Mouse (Mus musculus): Measurements from ENCODE around the gene Lrcol1. TPM values are rescaled to one million over a fixed set of nuclear protein-coding genes. Genes with fewer than 3 reads are reported as not detected.

Lrcol1 gene
- polyA plus RNA-seq, 1 experiment from 2014 or later: not detected

DNA sequence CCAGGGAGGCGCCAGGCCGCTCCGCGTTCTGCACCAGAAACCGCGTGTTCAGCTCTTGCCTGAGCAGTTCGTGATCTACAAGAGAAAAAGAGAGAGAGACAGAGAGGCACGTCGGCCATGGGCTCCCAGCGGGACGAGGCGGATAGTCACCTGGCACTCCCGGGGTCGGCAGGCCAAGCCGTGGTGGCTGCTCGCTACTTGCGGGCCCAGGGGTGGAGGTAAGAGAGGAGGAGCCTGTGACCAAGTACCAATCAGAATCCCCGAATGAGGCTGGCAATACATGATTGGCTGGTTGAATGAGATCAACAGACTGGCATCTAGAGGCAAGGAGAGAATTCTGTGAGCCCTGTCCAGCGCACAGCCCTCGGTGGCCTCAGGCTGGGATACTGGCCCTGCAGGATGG, 33.7 kb downstream of the Lrcol1 start:
- Histone ChIP-seq H3K9ac (ENCODE audit: low read depth, low read length) (no peak overlapping the region), H3K4me2 (replicated peaks; ENCODE audit: low read depth, low read length) (no peak overlapping the region), H3K4me1 (ENCODE audit: control insufficient read depth, insufficient read depth, low read length) (no peaks in the 10 kb centered on the region), H3K36me3 (ENCODE audit: control insufficient read depth, insufficient read depth, low read length) (peaks cover 46% of the 10 kb centered on the region), H3K9me3 (ENCODE audit: control insufficient read depth, low read length) (no peaks in the 10 kb centered on the region), H3K4me3 (ENCODE audit: low read length) (no peak overlapping the region), H3K27me3 (ENCODE audit: control insufficient read depth, insufficient read depth, low read length) (no peaks in the 10 kb centered on the region), H3K27ac (ENCODE audit: low read depth, low read length) (no peak overlapping the region)
- peak; percentile 53; the same call in 1 of the 2 replicates for ATAC-seq (ENCODE audit: low FRiP score, low TSS enrichment)
- 38% methylated on average over 20 of the region's 20 CpGs for WGBS

DNA sequence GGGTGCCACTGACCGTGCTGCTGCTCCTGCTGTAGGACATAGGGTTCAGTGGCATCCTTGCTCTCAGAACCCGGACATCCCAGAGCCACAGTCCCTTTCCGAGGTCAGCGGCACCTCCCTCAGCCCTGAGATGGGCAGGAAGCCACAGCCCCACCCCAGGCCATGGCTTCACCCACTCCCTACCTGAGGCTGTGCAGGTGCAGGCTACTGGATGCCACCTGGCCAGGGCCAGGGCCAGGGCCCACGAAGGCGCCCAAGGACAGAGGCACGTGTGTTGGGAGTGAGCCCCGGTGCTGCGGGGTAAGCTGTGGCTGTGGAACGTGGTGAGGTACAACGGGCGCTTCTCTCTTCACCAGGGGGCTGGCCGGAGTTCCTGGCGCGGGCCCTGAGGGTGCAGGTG, 34.6 kb downstream of the Lrcol1 start:
- H3K4me3 ChIP-seq (ENCODE audit: low read length): no peak overlapping the region
- H3K9ac ChIP-seq (ENCODE audit: low read depth, low read length): no peak overlapping the region
- H3K4me2 ChIP-seq (replicated peaks; ENCODE audit: low read depth, low read length): no peak overlapping the region
- no peaks in the 10 kb centered on the region for H3K9me3 ChIP-seq (ENCODE audit: control insufficient read depth, low read length)
- H3K36me3 ChIP-seq (ENCODE audit: control insufficient read depth, insufficient read depth, low read length): peaks cover 42% of the 10 kb centered on the region
- H3K27me3 ChIP-seq (ENCODE audit: control insufficient read depth, insufficient read depth, low read length): no peaks in the 10 kb centered on the region
- 91% methylated on average over 15 of the region's 15 CpGs for WGBS
- H3K27ac ChIP-seq (ENCODE audit: low read depth, low read length): no peak overlapping the region
- no peak for ATAC-seq (ENCODE audit: low FRiP score, low TSS enrichment)
- H3K4me1 ChIP-seq (ENCODE audit: control insufficient read depth, insufficient read depth, low read length): no peaks in the 10 kb centered on the region

DNA sequence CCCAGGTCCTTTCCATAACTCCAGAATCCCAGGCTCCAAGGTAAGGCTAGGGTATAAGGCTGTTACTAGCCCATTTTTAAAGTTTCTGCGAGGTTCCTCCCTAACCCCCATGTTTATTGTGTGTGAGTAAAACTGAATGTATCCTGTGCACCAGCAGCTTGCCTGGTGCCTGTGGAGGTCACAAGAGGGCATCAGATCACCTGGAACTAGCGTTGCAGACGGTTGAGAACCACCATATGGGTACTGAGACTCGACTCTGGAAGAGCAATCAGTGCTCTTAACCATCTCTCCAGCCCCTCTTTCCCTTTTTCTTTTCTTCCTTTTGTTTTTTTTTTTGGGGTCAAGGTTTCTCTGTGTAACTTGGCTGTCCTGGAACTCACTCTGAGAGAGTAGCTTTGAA, 35.3 kb downstream of the Lrcol1 start:
- Histone ChIP-seq H3K9ac (ENCODE audit: low read depth, low read length) (no peak overlapping the region), H3K4me2 (replicated peaks; ENCODE audit: low read depth, low read length) (no peak overlapping the region), H3K27ac (ENCODE audit: low read depth, low read length) (no peak overlapping the region), H3K27me3 (ENCODE audit: control insufficient read depth, insufficient read depth, low read length) (no peaks in the 10 kb centered on the region), H3K9me3 (ENCODE audit: control insufficient read depth, low read length) (no peaks in the 10 kb centered on the region), H3K4me1 (ENCODE audit: control insufficient read depth, insufficient read depth, low read length) (no peaks in the 10 kb centered on the region), H3K4me3 (ENCODE audit: low read length) (no peak overlapping the region), H3K36me3 (ENCODE audit: control insufficient read depth, insufficient read depth, low read length) (peaks cover 39% of the 10 kb centered on the region)
- no peak for ATAC-seq (ENCODE audit: low FRiP score, low TSS enrichment)
- 75% methylated on average over 4 of the region's 4 CpGs for WGBS

DNA sequence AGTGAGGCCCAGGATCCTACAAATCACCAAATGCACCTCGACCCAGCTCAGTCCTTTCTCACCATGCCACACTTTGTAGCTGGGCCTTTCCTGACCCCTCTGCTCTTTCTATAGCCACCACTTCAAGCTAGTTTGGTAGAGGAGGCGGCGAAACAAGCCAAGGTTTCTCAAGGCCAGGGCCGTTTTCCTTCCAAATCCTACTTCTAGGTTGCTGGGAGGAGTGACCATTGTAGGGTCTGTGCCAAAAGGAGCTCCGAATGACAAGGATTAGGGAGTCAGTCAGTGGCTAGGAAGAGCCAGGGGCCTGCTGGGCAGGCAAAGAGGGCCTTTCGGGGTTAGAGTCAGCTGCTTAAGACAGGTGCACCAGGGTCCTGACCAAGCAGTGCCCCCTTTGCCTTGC, 40.0 kb downstream of the Lrcol1 start:
- H3K27ac ChIP-seq (ENCODE audit: low read depth, low read length): no peak overlapping the region
- H3K9me3 ChIP-seq (ENCODE audit: control insufficient read depth, low read length): no peaks in the 10 kb centered on the region
- peaks cover 13% of the 10 kb centered on the region for H3K4me1 ChIP-seq (ENCODE audit: control insufficient read depth, insufficient read depth, low read length)
- H3K4me3 ChIP-seq (ENCODE audit: low read length): no peak overlapping the region
- no peak overlapping the region for H3K4me2 ChIP-seq (replicated peaks; ENCODE audit: low read depth, low read length)
- no peak overlapping the region for H3K9ac ChIP-seq (ENCODE audit: low read depth, low read length)
- H3K27me3 ChIP-seq (ENCODE audit: control insufficient read depth, insufficient read depth, low read length): no peaks in the 10 kb centered on the region
- H3K36me3 ChIP-seq (ENCODE audit: control insufficient read depth, insufficient read depth, low read length): peaks cover 1% of the 10 kb centered on the region; the same call in 1 of the 2 replicates
- no peak for ATAC-seq (ENCODE audit: low FRiP score, low TSS enrichment)
- 87% methylated on average over 6 of the region's 6 CpGs for WGBS

DNA sequence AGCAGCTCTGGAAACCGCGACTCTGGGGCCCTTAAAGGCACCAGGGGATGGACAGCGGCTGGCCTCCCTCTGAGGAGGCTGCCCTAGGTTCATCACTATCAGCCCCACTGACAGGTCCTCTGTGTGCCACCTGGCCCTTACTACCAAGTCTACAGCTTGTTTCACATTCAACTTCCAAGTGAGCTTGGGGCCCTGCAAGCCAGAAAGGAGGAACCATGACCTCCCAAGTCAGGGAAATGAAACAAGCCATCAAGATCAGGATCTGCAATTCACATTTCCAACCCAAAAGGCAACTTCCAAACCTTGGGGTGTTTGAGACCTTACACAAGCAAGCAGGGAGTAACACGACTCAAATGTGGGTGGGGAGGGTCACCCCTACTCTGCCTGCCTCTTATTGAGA, 40.7 kb downstream of the Lrcol1 start:
- no peak for ATAC-seq (ENCODE audit: low FRiP score, low TSS enrichment)
- no peak overlapping the region; the same call in 1 of the 2 replicates for H3K4me3 ChIP-seq (ENCODE audit: low read length)
- H3K27me3 ChIP-seq (ENCODE audit: control insufficient read depth, insufficient read depth, low read length): no peaks in the 10 kb centered on the region

DNA sequence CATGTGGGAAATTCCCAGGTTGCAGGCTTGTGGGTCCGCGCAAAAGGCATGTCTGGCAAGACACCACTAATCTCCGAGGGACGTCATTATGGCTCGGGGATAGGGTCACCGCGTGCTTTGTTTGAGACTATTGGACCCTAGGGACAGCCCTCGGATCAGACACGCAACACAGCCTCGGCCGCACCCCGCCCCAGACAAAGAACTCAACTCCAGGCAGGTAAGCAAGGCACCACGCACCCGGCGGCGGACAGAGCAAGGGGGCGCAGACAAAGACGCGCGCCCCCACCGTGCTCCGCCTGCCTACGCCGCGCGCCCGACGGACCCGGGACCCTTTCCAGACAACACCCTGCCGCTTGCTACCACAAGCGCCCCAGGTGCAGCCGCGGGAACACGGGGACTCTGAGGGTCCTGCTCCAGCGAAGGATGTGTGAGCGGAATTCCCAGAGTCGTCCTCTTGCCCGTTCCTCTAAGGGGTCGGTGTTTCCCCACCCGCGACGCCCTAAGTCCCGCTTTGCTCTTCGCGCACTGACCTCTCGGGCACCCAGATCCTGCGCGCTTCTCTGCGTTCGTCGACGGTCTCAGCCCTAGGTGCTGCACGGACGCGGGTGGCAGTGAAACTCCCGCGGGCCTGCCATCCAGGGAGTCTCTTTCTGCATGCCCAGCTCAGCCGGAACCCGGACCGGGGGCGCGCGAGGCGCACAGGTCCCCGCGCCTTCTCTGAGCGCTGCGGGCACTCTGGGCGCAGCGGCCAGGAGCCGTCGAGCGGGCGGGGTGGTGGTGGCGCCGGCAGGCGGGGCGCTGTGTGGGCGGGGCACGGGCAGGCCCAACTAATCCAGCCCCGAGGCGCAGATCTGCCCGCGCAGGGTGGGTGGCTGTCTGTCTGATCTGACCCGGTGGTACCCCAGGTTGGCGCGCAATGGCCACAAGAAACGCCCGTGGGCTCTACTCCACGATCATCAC, 42.1 kb downstream of the Lrcol1 start:
- no peaks in the 10 kb centered on the region for H3K9me3 ChIP-seq (ENCODE audit: control insufficient read depth, low read length)
- H3K9ac ChIP-seq (ENCODE audit: low read depth, low read length): peak overlapping the region; percentile 67
- H3K4me2 ChIP-seq (replicated peaks; ENCODE audit: low read depth, low read length): peak overlapping the region; percentile 60
- H3K27me3 ChIP-seq (ENCODE audit: control insufficient read depth, insufficient read depth, low read length): no peaks in the 10 kb centered on the region
- H3K4me3 ChIP-seq (ENCODE audit: low read length): peak overlapping the region; percentile 74
- H3K27ac ChIP-seq (ENCODE audit: low read depth, low read length): no peak overlapping the region
- H3K36me3 ChIP-seq (ENCODE audit: control insufficient read depth, insufficient read depth, low read length): no peaks in the 10 kb centered on the region
- peaks cover 13% of the 10 kb centered on the region for H3K4me1 ChIP-seq (ENCODE audit: control insufficient read depth, insufficient read depth, low read length)
- under 1% methylated on average over 90 of the region's 90 CpGs for WGBS
- peak; percentile 88 for ATAC-seq (ENCODE audit: low FRiP score, low TSS enrichment)

More for the DNA sequence above, 40.7 kb downstream of the Lrcol1 start:
- Histone ChIP-seq H3K9me3 (ENCODE audit: control insufficient read depth, low read length) (no peaks in the 10 kb centered on the region), H3K36me3 (ENCODE audit: control insufficient read depth, insufficient read depth, low read length) (no peaks in the 10 kb centered on the region), H3K9ac (ENCODE audit: low read depth, low read length) (no peak overlapping the region), H3K4me1 (ENCODE audit: control insufficient read depth, insufficient read depth, low read length) (peaks cover 13% of the 10 kb centered on the region), H3K27ac (ENCODE audit: low read depth, low read length) (no peak overlapping the region), H3K4me2 (replicated peaks; ENCODE audit: low read depth, low read length) (peak overlapping the region; percentile 60; the same call in 1 of the 2 replicates)
- 62% methylated on average over 4 of the region's 4 CpGs for WGBS

DNA sequence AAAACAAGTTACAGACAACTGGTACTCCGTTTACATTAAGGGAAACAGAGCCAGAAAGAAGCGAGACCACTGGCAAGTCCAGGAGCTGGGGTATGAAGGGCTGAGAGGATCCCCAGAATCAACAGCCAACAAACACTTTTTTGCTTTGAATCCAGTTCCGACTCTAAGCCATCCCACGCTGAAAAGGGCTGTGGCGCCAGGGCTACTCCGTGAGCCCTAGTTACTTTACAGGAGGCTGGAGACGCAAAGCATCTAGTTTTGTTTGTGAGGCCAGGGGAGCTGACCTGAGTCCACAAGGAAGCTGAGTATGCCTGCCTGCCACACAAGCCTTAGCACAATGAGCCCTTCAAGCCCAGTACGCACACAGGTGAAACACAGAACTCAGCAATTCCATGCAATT, 42.8 kb downstream of the Lrcol1 start:
- peak overlapping the region; percentile 60 for H3K4me2 ChIP-seq (replicated peaks; ENCODE audit: low read depth, low read length)
- H3K4me1 ChIP-seq (ENCODE audit: control insufficient read depth, insufficient read depth, low read length): peaks cover 13% of the 10 kb centered on the region
- ATAC-seq (ENCODE audit: low FRiP score, low TSS enrichment): 0 out of 2 replicates have a peak, but pooled peaks have one; percentile 0
- H3K4me3 ChIP-seq (ENCODE audit: low read length): peak overlapping the region; percentile 74
- 15% methylated on average over 8 of the region's 8 CpGs for WGBS
- no peaks in the 10 kb centered on the region for H3K9me3 ChIP-seq (ENCODE audit: control insufficient read depth, low read length)
- no peaks in the 10 kb centered on the region for H3K36me3 ChIP-seq (ENCODE audit: control insufficient read depth, insufficient read depth, low read length)
- H3K9ac ChIP-seq (ENCODE audit: low read depth, low read length): peak overlapping the region; percentile 67; the same call in 1 of the 2 replicates
- H3K27me3 ChIP-seq (ENCODE audit: control insufficient read depth, insufficient read depth, low read length): no peaks in the 10 kb centered on the region
- no peak overlapping the region for H3K27ac ChIP-seq (ENCODE audit: low read depth, low read length)

DNA sequence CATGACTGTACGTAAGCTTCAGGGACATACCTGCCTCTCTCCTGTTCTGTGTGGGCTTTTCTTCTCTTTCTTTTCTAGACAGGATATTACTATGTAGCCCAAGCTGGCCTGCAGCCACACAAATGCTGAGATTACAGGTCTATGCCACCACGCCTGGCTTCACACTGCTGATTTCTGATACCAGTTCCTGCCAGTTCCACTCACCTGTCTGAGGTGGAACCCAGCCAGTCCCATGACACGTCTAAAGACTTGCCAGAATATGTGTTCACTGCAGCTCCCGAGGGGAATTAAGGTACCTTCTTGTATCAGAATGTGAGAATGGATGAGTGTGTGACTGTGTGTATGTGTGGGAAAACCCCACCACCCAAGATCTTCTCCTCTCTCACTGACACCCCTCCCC, 46.1 kb downstream of the Lrcol1 start:
- Histone ChIP-seq H3K4me3 (ENCODE audit: low read length) (no peak overlapping the region), H3K4me1 (ENCODE audit: control insufficient read depth, insufficient read depth, low read length) (peaks cover 12% of the 10 kb centered on the region), H3K27me3 (ENCODE audit: control insufficient read depth, insufficient read depth, low read length) (no peaks in the 10 kb centered on the region), H3K27ac (ENCODE audit: low read depth, low read length) (0 out of 2 replicates have a peak overlapping the region, but pooled peaks have one; percentile 37), H3K9me3 (ENCODE audit: control insufficient read depth, low read length) (no peaks in the 10 kb centered on the region), H3K9ac (ENCODE audit: low read depth, low read length) (no peak overlapping the region), H3K4me2 (replicated peaks; ENCODE audit: low read depth, low read length) (no peak overlapping the region), H3K36me3 (ENCODE audit: control insufficient read depth, insufficient read depth, low read length) (no peaks in the 10 kb centered on the region)
- 74% methylated on average over 4 of the region's 4 CpGs for WGBS
- ATAC-seq (ENCODE audit: low FRiP score, low TSS enrichment): no peak

DNA sequence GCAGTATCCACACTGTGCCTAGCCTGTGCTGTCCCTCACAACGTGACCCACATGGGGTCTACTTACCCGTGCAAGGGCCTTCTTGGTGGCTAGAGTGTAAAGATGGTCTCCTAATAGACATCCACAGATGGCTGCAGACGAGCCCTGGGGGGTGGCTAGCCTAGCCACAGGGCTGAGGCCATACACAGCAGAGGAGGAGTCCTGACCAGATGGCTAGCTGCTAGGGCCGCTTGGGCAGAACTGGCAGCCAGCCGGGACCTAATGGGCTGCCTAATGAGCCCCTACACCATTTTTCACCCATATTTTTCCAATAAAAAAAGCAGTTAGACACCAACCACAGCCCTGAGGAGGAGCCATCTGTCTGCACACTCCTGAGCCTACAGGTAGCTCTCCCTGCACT, 48.2 kb downstream of the Lrcol1 start:
- H3K27ac ChIP-seq (ENCODE audit: low read depth, low read length): no peak overlapping the region
- H3K27me3 ChIP-seq (ENCODE audit: control insufficient read depth, insufficient read depth, low read length): no peaks in the 10 kb centered on the region
- peaks cover under 1% of the 10 kb centered on the region; the same call in 1 of the 2 replicates for H3K4me1 ChIP-seq (ENCODE audit: control insufficient read depth, insufficient read depth, low read length)
- ATAC-seq (ENCODE audit: low FRiP score, low TSS enrichment): no peak
- H3K9me3 ChIP-seq (ENCODE audit: control insufficient read depth, low read length): no peaks in the 10 kb centered on the region
- H3K4me3 ChIP-seq (ENCODE audit: low read length): no peak overlapping the region
- no peaks in the 10 kb centered on the region for H3K36me3 ChIP-seq (ENCODE audit: control insufficient read depth, insufficient read depth, low read length)
- 58% methylated on average over 5 of the region's 5 CpGs for WGBS
- H3K9ac ChIP-seq (ENCODE audit: low read depth, low read length): 0 out of 2 replicates have a peak overlapping the region, but pooled peaks have one; percentile 23
- H3K4me2 ChIP-seq (replicated peaks; ENCODE audit: low read depth, low read length): no peak overlapping the region

Data from kidney, embryonic 14.5 days (tissue).